Mouse (Mus musculus): ENCODE data around the gene Nr4a1.

GRCm38 (mm10) chr15:101223596-101223995, 30.5 kb upstream of the Nr4a1 start:
- TF ChIP-seq CTCF (conservative IDR thresholded peaks at IDR 0.05; ENCODE audit: insufficient read depth, insufficient read length, low read depth, low read length) (no peak), POLR2A (IDR thresholded peaks at IDR 0.05; ENCODE audit: low read depth, low read length) (no peak)

Measured in kidney, adult 2 months (tissue).